Mouse (Mus musculus) layer of hippocampus, adult 11-12 months (tissue): Measurements from ENCODE around the gene 4930402F06Rik.

Experiments used
- DNase-seq: peaks from one replicate; pipeline ENCODE4 v3.0.0; 2022; ENCODE audit warnings: low spot score

4930402F06Rik gene

GRCm38 (mm10) chr2:35416473-35416872, 19.5 kb upstream of the 4930402F06Rik start:
- no peak for DNase-seq

DNA sequence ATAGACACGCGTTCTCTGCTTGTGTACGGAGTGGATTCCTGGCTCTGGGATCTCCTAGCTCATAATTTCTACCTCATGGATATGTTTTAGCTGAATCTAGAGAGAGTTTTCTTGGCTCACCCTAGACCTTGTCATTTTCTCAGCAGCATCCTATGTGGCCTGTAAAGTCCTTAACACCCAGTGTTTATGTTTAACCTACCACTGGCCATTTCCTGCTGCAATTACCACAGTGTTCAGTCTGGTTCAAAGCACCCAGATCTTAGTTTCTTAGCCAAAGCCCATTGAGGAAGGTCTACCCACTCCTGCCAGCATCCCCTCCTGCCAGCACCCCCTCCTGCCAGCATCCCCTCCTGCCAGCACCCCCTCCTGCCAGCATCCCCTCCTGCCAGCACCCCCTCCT, 15.8 kb upstream of the 4930402F06Rik start:
- DNase-seq, result no peak

DNA sequence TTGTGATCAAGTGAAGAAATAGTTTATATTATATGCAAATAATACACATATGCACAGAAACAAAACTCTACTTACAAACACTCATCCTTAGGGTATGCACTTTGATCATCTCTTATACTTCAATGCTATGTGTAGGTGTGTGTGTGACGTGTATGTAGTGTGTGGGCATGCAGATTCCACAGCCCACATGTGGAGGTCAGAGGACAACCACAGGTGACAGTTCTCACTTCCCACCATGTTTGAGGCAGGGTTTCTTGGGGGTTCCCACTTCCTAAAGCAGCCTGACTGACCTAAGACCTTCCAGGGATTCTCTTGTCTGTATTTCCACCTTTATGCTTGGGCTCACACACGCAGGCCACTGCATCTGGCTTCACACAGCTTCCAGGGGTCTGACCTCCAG, 15.3 kb upstream of the 4930402F06Rik start:
- DNase-seq, result no peak

DNA sequence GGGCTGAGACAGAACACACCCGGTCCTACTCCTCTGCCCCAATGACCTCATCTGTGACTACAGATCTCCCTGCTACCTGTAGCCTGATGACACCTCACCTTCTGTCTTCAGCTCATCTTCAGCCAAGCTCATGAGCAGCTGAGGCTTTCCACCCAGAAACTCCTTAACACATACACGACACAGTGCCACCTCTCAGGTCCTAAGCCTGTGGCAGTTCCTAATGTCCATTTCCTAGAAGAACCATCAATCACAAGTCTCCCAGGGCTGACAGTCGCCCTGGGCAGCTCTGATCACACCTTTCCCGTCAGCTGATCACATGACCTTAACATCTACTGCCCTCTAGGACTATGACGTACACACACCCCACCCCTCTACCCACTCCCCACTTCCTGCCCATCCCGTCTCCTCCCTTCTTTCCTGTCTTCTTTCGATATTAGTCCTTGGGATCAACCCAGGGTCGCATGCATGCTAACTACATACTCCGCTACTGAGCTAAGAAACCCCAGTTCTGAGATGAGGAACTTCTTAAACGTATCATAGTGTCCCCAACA, 14.7 kb upstream of the 4930402F06Rik start:
- DNase-seq, result no peak

- no peak for DNase-seq
Measured at GRCm38 (mm10) chr2:35409466-35409865, 12.5 kb upstream of the 4930402F06Rik start.

DNA sequence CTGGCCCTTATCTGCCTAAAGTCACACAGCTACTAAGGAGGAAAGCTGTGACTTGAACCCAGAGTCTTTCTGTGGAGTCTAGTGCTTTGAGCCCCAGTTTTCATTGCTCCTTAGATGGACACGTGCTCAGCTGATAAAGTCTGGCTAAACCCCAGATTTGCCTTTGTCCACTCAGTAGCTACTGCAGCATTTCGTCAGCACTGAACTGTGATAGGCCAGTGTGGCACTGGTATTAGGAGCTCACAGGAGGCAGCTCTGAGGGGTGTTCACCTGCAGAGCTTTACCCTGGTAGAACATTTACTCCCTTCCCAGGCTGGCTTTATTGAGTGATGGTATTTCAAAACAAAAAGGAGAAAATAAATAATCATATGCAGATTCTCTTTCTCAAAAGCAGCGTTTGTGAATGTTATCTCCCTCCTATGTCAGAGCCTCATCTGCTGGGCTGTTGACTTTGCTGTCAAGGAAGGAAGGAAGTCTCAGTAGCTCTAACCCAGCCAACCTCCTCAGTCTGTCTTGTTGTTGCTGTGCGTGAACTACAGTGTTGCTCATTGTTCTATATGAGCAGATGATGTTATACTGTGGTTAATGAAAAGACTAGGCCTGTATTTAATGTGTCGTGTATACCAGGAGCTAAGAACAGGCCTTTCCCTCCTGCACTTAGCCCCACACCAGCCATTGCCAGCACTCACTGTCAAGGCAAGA, 11.6 kb upstream of the 4930402F06Rik start:
- DNase-seq, result no peak

DNA sequence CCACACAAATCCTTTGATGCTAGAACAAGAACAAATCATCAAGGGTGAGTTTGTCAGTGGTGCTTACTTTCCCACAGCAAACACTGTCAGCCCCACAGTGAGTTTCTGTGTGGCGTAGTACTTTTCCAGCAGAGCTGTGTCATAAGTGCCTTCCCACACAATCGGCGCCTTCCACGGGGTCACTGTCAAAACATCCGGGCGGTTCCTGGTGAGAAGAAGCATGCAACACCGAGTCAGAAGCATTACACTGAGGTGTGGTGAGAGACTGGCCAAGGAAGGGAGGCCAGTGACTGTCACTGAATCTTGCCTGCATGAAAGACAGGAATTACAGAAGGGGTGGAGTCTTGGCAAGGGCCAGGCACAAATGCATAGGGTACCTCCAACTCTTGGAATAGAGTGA, 10.9 kb upstream of the 4930402F06Rik start:
- DNase-seq, result no peak

DNA sequence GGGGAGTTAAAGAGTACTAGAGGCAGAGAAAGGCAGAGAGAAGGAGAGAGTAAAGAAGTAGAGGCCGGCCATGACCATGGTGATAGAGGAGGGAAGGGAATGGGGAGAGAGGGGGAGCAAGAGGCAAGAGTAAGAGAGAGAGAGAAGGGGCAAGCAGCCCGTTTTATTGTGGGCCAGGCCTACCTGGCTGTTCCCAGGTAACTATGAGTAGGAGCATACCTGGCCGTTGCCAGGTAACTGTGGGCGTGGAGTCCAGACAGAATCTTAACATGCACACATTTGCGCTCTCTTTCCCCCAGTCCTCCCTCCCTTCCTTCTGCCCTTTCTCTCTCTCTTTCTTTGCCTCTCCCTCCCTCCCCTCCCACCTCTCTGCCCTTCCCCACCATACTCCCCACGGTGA, 10.3 kb upstream of the 4930402F06Rik start:
- DNase-seq, result no peak

GRCm38 (mm10) chr2:35406611-35407010, 9.6 kb upstream of the 4930402F06Rik start:
- DNase-seq, result no peak

- no peak for DNase-seq
Measured at GRCm38 (mm10) chr2:35402391-35402790, 5.4 kb upstream of the 4930402F06Rik start.

DNA sequence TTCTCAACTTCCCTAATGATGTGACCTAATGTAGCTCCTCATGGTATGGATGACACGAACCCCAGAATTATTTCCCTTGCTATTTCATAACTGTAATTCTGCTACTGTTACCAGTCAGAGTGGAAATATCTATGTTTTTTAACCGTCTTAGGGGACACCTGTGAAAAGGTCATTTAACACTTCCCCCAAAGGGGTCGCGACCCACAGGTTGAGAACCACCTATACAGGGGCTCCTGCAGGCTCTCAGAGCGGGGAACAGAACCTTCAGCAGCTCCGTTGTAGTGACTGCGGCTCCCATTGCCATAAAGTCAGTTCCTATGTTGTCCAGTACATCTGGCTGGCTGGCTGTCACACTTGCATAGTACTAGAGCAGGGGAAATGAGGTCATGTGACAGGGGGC, 3.8 kb upstream of the 4930402F06Rik start:
- DNase-seq, result no peak

GRCm38 (mm10) chr2:35398184-35398828, 1.3 kb upstream of the 4930402F06Rik start:
- no peak for DNase-seq

DNA sequence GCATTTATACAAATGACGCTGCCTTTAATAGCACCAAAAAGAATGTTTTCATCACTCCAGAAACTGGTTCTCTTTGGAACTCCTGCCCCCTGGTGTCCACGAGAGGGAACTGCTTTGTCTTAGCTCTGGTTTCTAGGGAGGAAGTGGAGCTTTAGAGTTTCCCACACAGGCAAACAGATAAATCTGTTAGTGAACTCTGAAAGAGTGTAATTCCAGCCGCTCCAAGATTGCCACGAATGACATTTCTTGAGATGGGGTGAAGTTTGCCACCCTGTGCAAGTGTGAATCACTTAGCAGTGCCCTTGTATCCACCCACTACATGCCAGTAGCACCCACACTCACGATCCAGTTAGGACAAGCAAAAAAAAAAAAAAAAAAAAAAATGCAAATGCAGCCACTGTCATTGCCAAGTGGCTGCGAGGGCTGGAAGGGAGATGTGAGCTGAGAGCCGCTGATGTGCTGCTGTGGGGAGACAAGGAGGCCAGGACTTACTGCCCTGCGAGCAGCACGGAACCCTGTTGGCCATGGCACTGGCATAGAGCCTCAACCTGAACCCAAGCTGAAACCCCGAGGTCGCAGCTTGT, 707 bp upstream of the 4930402F06Rik start:
- peak; percentile 75 for DNase-seq

- DNase-seq, result no peak
Measured at GRCm38 (mm10) chr2:35385441-35385871, 11.5 kb downstream of the 4930402F06Rik start.

- no peak for DNase-seq
Measured at GRCm38 (mm10) chr2:35379306-35379705, 17.7 kb downstream of the 4930402F06Rik start.

GRCm38 (mm10) chr2:35377600-35377999, 19.4 kb downstream of the 4930402F06Rik start:
- no peak for DNase-seq

DNA sequence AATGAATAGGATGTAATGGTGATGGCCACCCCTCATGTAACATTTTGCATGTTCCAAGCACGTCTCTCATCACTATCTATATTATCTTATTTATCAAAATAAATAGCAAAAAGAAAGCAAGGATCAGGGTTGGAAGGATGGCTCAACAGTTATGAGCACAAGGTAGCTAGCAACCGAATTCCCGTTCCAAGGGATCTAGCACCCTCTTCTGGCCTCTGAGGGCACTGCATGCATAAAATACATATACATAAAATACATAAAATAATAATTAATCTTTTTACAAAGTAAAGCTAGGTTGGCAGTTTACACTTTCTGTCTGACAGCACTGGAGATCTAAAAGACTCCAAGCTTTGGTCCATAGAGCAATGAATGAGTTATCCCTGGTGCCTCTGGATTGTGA, 24.0 kb downstream of the 4930402F06Rik start:
- no peak for DNase-seq

GRCm38 (mm10) chr2:35370686-35371085, 26.3 kb downstream of the 4930402F06Rik start:
- DNase-seq, result no peak

GRCm38 (mm10) chr2:35367629-35368028, 29.3 kb downstream of the 4930402F06Rik start, which contains the start of gene 4930568D16Rik:
4930568D16Rik (minus strand) TSS chr2:35367729.
- DNase-seq, result no peak

- no peak for DNase-seq
Measured at GRCm38 (mm10) chr2:35349184-35349583, 47.8 kb downstream of the 4930402F06Rik start.

DNA sequence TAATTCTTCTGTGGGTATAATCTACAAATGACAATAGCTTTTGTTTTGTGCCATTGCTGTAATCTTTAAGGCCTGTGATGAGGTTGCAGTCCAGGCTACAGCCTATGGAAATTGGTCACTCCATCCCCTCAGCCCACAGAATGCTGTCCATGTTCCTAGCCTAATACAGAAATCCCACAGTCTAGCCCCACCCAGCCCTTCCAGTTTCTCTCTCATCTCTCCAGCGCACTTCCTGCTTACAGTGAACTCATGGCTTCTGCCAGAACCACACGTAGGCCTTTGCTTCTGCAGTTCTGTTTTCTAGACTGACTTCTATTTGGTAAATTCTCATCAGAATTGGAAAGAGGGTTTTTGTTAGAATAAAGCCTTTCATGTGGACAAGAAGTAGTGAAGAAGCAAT, 51.0 kb downstream of the 4930402F06Rik start:
- no peak for DNase-seq

- DNase-seq, result no peak
Measured at GRCm38 (mm10) chr2:35342605-35343004, 54.4 kb downstream of the 4930402F06Rik start.

- no peak for DNase-seq
Measured at GRCm38 (mm10) chr2:35338707-35339106, 58.3 kb downstream of the 4930402F06Rik start.
